Mouse (Mus musculus): Measurements from ENCODE around the gene Hnrnpl. TPM values are rescaled to one million over a fixed set of nuclear protein-coding genes. Genes with fewer than 3 reads are reported as not detected.
A peak's percentile ranks its signal among the peaks of the same experiment; 100 is the strongest.

Hnrnpl gene
- polyA plus RNA-seq, 1 experiment from 2014 or later, result 254 TPM

DNA sequence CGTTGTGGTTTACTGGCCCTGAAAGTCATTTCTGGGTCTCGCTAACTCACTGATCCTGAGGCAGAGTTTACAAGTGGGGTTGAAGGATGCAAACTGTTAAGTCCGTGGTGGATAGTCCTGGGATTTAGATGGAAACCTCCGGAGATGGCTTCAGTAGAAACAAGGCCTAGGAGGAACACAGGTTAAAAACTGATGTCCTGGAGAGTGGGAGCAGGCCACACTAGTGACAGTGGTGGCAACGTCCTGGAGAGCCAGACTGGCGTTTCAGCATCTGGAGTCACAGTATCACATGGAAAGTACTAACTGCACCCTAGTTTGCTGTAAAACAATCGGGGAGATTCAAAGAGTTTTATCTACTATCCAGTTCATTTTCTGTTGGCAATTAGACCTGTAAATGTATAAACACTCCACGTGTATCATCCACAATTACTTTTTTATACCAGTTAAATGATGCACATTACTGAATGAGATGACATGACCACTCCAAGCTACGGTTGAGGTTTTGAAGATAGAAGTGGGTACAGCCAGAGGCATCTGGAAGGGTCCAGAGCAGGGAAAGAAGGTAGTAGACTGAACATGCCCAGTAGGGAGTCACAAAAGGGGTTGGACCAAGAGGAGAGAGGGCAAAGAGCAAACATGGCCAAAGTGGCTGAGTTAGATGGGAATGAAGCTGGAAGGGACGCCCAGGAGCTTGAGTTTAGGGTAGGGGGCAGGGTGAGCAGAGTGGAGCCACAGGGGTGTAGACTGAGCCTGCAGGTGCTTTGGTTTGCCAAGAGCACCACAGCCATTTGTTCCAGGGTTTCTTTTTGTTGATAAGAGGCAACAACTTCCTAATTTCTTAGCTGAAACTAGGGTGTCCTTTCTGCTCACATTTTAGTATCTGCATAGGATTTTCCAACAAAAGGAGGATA is 14.9 kb downstream of the Hnrnpl start:
- Histone ChIP-seq H3K27me3 (no peaks in the 10 kb centered on the region), H3K4me3 (no peak overlapping the region), H3K36me3 (peaks cover 51% of the 10 kb centered on the region), H3K4me1 (peaks cover 61% of the 10 kb centered on the region), H3K9me3 (no peaks in the 10 kb centered on the region), H3K27ac (peak overlapping the region; percentile 93; the same call in 1 of the 2 replicates), H3K4me2 (no peak overlapping the region), H3K9ac (no peak overlapping the region)
- 46% methylated on average over 10 of the region's 10 CpGs for WGBS
- no peak for ATAC-seq (ENCODE audit: borderline replicate concordance, extremely low read depth, low FRiP score, low TSS enrichment)

DNA sequence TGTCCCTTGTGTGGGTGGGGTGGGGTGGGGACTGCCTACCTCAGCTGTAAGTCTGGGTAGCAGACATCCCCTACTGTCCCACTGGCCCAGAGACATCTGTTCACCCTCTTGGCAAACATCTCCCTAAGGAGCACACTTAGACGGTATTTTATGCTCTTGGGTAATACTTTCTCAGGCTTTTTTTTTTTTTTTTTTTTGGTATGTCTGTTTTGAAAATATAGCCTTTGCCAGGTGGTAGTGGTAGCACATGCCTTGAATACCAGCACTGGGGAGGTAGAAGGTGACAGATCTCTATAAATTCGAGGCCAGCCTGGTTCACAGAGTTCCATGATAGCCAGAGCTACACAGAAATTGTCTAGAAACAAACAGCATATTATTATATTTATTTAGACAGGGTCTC is 15.6 kb downstream of the Hnrnpl start:
- Histone ChIP-seq H3K4me1 (peaks cover 58% of the 10 kb centered on the region), H3K9me3 (no peaks in the 10 kb centered on the region), H3K36me3 (peaks cover 44% of the 10 kb centered on the region), H3K4me2 (no peak overlapping the region), H3K27me3 (no peaks in the 10 kb centered on the region), H3K9ac (no peak overlapping the region), H3K4me3 (no peak overlapping the region), H3K27ac (peak overlapping the region; percentile 93; the same call in 1 of the 2 replicates)
- ATAC-seq (ENCODE audit: borderline replicate concordance, extremely low read depth, low FRiP score, low TSS enrichment), result no peak
- 32% methylated on average over 2 of the region's 2 CpGs for WGBS

DNA sequence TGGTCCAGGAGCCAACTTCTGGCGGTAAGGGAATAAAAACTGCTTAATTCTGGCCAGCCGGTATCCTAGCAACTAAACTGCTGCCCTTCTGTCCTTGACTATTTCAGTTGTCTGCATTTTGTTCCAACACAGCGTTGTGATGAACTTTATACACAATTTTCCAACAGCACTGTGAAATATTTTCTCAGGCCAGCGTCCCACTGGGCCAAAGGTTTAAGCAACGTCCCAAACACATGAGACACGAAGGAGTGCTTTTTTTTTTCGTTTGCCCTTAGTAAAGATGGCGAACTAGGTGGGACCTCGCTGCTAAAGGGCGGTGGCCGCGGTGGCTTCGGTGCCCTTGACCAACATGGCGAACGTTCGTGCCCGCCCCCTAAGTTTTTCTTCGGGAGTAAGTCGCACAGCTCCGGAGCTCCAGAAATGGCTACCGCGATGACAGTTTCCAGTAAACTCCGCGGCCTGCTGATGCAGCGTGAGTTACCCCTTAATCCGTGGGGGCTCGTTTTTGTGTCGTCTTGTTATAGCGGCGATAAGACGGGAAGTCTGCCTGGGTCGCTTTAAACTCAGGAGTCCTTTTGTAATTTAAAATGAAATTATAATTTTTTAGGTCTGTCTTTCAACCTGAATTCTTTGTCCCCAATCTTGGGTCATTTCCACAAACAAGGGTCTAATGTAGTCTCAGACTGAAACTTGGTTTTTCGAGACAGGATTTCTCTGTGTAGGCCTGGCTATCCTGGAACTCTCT is 16.8 kb downstream of the Hnrnpl start, which contains the start of gene Ech1:
Gene Ech1 (plus strand): TSS at position 277 of the 745 bp plus-strand sequence.
- peak; percentile 79 for ATAC-seq (ENCODE audit: borderline replicate concordance, extremely low read depth, low FRiP score, low TSS enrichment)
- Histone ChIP-seq H3K4me1 (peaks cover 50% of the 10 kb centered on the region), H3K9ac (peak within 1 kb of the TSS; percentile 52), H3K4me2 (peak within 1 kb of the TSS; percentile 54), H3K36me3 (peaks cover 39% of the 10 kb centered on the region), H3K4me3 (peak within 1 kb of the TSS; percentile 46), H3K27ac (peak within 1 kb of the TSS; percentile 93), H3K9me3 (no peaks in the 10 kb centered on the region), H3K27me3 (no peaks in the 10 kb centered on the region)
- WGBS, result 3% methylated on average over 33 of the region's 33 CpGs

GRCm38 (mm10) chr7:28825686-28826401 is 17.5 kb downstream of the Hnrnpl start:
- H3K27me3 ChIP-seq, result no peaks in the 10 kb centered on the region
- H3K4me2 ChIP-seq, result peak overlapping the region; percentile 54
- WGBS, result 39% methylated on average over 11 of the region's 11 CpGs
- peak overlapping the region; percentile 52 for H3K9ac ChIP-seq
- peak overlapping the region; percentile 93 for H3K27ac ChIP-seq
- H3K4me3 ChIP-seq, result peak overlapping the region; percentile 46
- H3K36me3 ChIP-seq, result peaks cover 39% of the 10 kb centered on the region
- peaks cover 43% of the 10 kb centered on the region for H3K4me1 ChIP-seq
- H3K9me3 ChIP-seq, result no peaks in the 10 kb centered on the region
- ATAC-seq (ENCODE audit: borderline replicate concordance, extremely low read depth, low FRiP score, low TSS enrichment), result 0 out of 2 replicates have a peak, but pooled peaks have one; percentile 13

DNA sequence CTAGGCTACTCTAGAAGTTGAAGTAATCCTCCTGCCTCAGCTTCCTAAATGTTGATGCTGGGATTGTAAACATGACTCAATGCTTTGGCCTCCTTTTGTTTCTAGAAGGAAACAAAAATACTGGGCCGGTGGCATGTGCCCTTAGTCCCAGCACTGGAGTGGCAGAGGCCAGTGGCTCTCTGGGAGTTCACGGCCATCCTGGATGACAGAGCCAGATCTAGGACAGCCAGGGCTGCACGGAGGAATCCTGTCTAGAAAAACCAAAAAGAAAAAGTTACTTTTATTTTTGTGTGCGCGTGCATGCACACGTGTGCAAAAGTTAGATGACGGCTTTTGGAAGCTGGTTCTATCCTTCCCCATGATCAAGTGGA is 18.0 kb downstream of the Hnrnpl start:
- no peaks in the 10 kb centered on the region for H3K27me3 ChIP-seq
- no peak for ATAC-seq (ENCODE audit: borderline replicate concordance, extremely low read depth, low FRiP score, low TSS enrichment)
- H3K4me3 ChIP-seq, result no peak overlapping the region; the same call in 1 of the 2 replicates
- no peaks in the 10 kb centered on the region for H3K9me3 ChIP-seq
- 92% methylated on average over 7 of the region's 7 CpGs for WGBS
- H3K4me1 ChIP-seq, result peaks cover 38% of the 10 kb centered on the region
- H3K36me3 ChIP-seq, result peaks cover 36% of the 10 kb centered on the region
- no peak overlapping the region for H3K4me2 ChIP-seq
- peak overlapping the region; percentile 52; the same call in 1 of the 2 replicates for H3K9ac ChIP-seq
- peak overlapping the region; percentile 93; the same call in 1 of the 2 replicates for H3K27ac ChIP-seq

- H3K4me2 ChIP-seq, result no peak overlapping the region
- ATAC-seq (ENCODE audit: borderline replicate concordance, extremely low read depth, low FRiP score, low TSS enrichment), result no peak
- no peak overlapping the region for H3K9ac ChIP-seq
- peaks cover 34% of the 10 kb centered on the region for H3K36me3 ChIP-seq
- no peaks in the 10 kb centered on the region for H3K9me3 ChIP-seq
- peaks cover 35% of the 10 kb centered on the region for H3K4me1 ChIP-seq
- H3K4me3 ChIP-seq, result no peak overlapping the region
- H3K27me3 ChIP-seq, result no peaks in the 10 kb centered on the region
- 41% methylated on average over 3 of the region's 3 CpGs for WGBS
- no peak overlapping the region for H3K27ac ChIP-seq
Observed at GRCm38 (mm10) chr7:28827338-28827737, 19.0 kb downstream of the Hnrnpl start.

DNA sequence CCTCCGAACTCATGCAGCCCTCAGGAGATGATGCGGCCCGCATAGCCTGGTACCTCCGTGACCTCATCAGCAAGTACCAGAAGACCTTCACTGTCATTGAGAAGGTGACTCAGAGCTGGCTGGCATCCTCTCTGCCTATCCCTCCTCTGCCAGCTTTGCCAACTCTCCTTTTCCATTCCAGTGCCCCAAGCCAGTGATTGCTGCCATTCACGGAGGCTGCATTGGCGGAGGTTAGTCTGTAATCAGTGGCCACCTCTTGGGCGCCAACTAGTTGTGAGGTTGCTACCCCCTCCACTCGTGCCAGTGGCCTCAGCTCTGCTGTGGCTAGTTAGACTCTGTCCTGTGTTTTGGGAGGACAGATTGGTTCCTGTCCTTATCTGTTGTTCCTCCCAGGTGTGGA is 21.5 kb downstream of the Hnrnpl start:
- Histone ChIP-seq H3K4me2 (no peak overlapping the region), H3K36me3 (peaks cover 24% of the 10 kb centered on the region), H3K27me3 (no peaks in the 10 kb centered on the region; the same call in 1 of the 2 replicates), H3K4me1 (peaks cover 20% of the 10 kb centered on the region), H3K9me3 (no peaks in the 10 kb centered on the region), H3K9ac (no peak overlapping the region), H3K27ac (no peak overlapping the region), H3K4me3 (no peak overlapping the region)
- WGBS, result 93% methylated on average over 8 of the region's 8 CpGs
- no peak for ATAC-seq (ENCODE audit: borderline replicate concordance, extremely low read depth, low FRiP score, low TSS enrichment)

- no peak for ATAC-seq (ENCODE audit: borderline replicate concordance, extremely low read depth, low FRiP score, low TSS enrichment)
- Histone ChIP-seq H3K9ac (no peak overlapping the region), H3K4me1 (peaks cover 15% of the 10 kb centered on the region), H3K4me3 (no peak overlapping the region), H3K27ac (no peak overlapping the region), H3K9me3 (no peaks in the 10 kb centered on the region), H3K4me2 (no peak overlapping the region), H3K36me3 (peaks cover 24% of the 10 kb centered on the region), H3K27me3 (no peaks in the 10 kb centered on the region; the same call in 1 of the 2 replicates)
- 62% methylated on average over 5 of the region's 5 CpGs for WGBS
Observed at GRCm38 (mm10) chr7:28830981-28831380, 22.6 kb downstream of the Hnrnpl start.

GRCm38 (mm10) chr7:28831411-28832125 is 23.2 kb downstream of the Hnrnpl start:
- H3K4me1 ChIP-seq, result peaks cover 10% of the 10 kb centered on the region
- H3K4me2 ChIP-seq, result no peak overlapping the region
- H3K27ac ChIP-seq, result no peak overlapping the region
- H3K9ac ChIP-seq, result no peak overlapping the region
- H3K27me3 ChIP-seq, result no peaks in the 10 kb centered on the region; the same call in 1 of the 2 replicates
- H3K9me3 ChIP-seq, result no peaks in the 10 kb centered on the region
- H3K4me3 ChIP-seq, result no peak overlapping the region
- WGBS, result 80% methylated on average over 17 of the region's 17 CpGs
- ATAC-seq (ENCODE audit: borderline replicate concordance, extremely low read depth, low FRiP score, low TSS enrichment), result no peak
- H3K36me3 ChIP-seq, result peaks cover 24% of the 10 kb centered on the region

GRCm38 (mm10) chr7:28832137-28832536 is 23.8 kb downstream of the Hnrnpl start:
- Histone ChIP-seq H3K9me3 (no peaks in the 10 kb centered on the region), H3K27ac (no peak overlapping the region), H3K4me2 (no peak overlapping the region), H3K27me3 (no peaks in the 10 kb centered on the region; the same call in 1 of the 2 replicates), H3K4me3 (no peak overlapping the region), H3K36me3 (peaks cover 24% of the 10 kb centered on the region), H3K4me1 (peaks cover 10% of the 10 kb centered on the region), H3K9ac (no peak overlapping the region)
- ATAC-seq (ENCODE audit: borderline replicate concordance, extremely low read depth, low FRiP score, low TSS enrichment), result no peak
- 59% methylated on average over 6 of the region's 6 CpGs for WGBS

Data from lung, embryonic 15.5 days (tissue).